Mouse (Mus musculus) C2C12 (cell line): ENCODE data around the gene Ptpre. TPM values are rescaled to one million over a fixed set of nuclear protein-coding genes. Genes with fewer than 3 reads are reported as not detected.
"Not testable (repeated sequence)": the region's sequence is repeated elsewhere in the genome, so short reads cannot be mapped to it uniquely, and the experiment has no call there.

Source experiments
- H3K27me3 ChIP-seq: one replicate; pipeline ENCODE4 v1.6.1; 2011; ENCODE audit not compliant: control insufficient read depth, insufficient read depth, insufficient read length
- H3K36me3 ChIP-seq: one replicate; pipeline ENCODE4 v1.6.1; 2011; ENCODE audit not compliant: control insufficient read depth, insufficient read depth
- H3K4me3 ChIP-seq: one replicate; pipeline ENCODE4 v1.5.1; 2011; ENCODE audit warnings: mild to moderate bottlenecking, control low read depth; ENCODE audit not compliant: poor library complexity, insufficient read depth, severe bottlenecking
- H3K79me2 ChIP-seq: one replicate; pipeline ENCODE4 v1.6.1; 2011; ENCODE audit not compliant: control insufficient read depth, insufficient read depth
- H3K79me3 ChIP-seq: one replicate; pipeline ENCODE4 v1.6.1; 2011; ENCODE audit warnings: low read depth, control low read depth
- H3ac ChIP-seq: one replicate; pipeline ENCODE3; 2011; ENCODE audit warnings: low read depth; ENCODE audit not compliant: control insufficient read depth, insufficient read length
- CEBPB ChIP-seq: IDR thresholded peaks from one replicate; pipeline ENCODE4 v1.6.1; 2011; ENCODE audit warnings: low read depth, mild to moderate bottlenecking, control low read depth, moderate library complexity
- CTCF ChIP-seq: IDR thresholded peaks from one replicate; pipeline ENCODE4 v1.5.1; 2011; ENCODE audit not compliant: control insufficient read depth, insufficient read depth, insufficient read length
- FOSL1 ChIP-seq: IDR thresholded peaks from one replicate; pipeline ENCODE4 v1.8.0; 2011; ENCODE audit warnings: mild to moderate bottlenecking, low read length; ENCODE audit not compliant: poor library complexity, insufficient read depth, severe bottlenecking
- MAX ChIP-seq: IDR thresholded peaks from one replicate; pipeline ENCODE4 v1.6.1; 2011; ENCODE audit warnings: mild to moderate bottlenecking, control low read depth
- MYOD1 ChIP-seq: IDR thresholded peaks from one replicate; pipeline ENCODE4 v1.6.1; 2011; ENCODE audit warnings: low read depth; ENCODE audit not compliant: control insufficient read depth, insufficient read length
- MYOG ChIP-seq: IDR thresholded peaks from one replicate; pipeline ENCODE4 v1.6.1; 2011; ENCODE audit not compliant: control insufficient read depth, insufficient read length; ENCODE audit errors: extremely low read depth
- USF1 ChIP-seq: IDR thresholded peaks from one replicate; pipeline ENCODE4 v1.6.1; 2011; ENCODE audit warnings: low read depth, mild to moderate bottlenecking, control low read depth, moderate library complexity
- polyA plus RNA-seq: library from polyadenylated mRNA; unstranded; fragments of >200 nt; fragmentation: generic; extraction: Trizol; gene quantifications from one replicate; pipeline ENCODE4 v1.2.1, GENCODE M21; 2012; ENCODE audit warnings: missing spikeins

Gene Ptpre
- polyA plus RNA-seq, 1 experiment = 1.5 TPM

GRCm38 (mm10) chr7:135609028-135609427 lies 71.7 kb downstream of the Ptpre start:
- peaks cover 48% of the 10 kb centered on the region for H3K79me2 ChIP-seq
- no peaks in the 10 kb centered on the region for H3K27me3 ChIP-seq
- H3K4me3 ChIP-seq = no peak overlapping the region
- H3ac ChIP-seq = no peak overlapping the region
- TF ChIP-seq MAX (no peak), FOSL1 (no peak), USF1 (no peak), MYOD1 (no peak), CTCF (no peak), CEBPB (no peak), MYOG (no peak)
- peaks cover 18% of the 10 kb centered on the region for H3K79me3 ChIP-seq
- peaks cover 16% of the 10 kb centered on the region for H3K36me3 ChIP-seq

- Histone ChIP-seq H3K27me3 (no peaks in the 10 kb centered on the region), H3K36me3 (peaks cover 17% of the 10 kb centered on the region)
- TF ChIP-seq FOSL1 (no peak), CTCF (no peak)
Measured at GRCm38 (mm10) chr7:135609655-135610054, 72.4 kb downstream of the Ptpre start.

GRCm38 (mm10) chr7:135612276-135612675 lies 75.0 kb downstream of the Ptpre start:
- no peak overlapping the region for H3ac ChIP-seq
- peaks cover 12% of the 10 kb centered on the region for H3K79me3 ChIP-seq
- peaks cover 30% of the 10 kb centered on the region for H3K79me2 ChIP-seq
- peaks cover 17% of the 10 kb centered on the region for H3K36me3 ChIP-seq
- H3K4me3 ChIP-seq = no peak overlapping the region
- TF ChIP-seq MYOG (no peak), USF1 (no peak), MAX (no peak), CEBPB (no peak), MYOD1 (no peak), CTCF (no peak), FOSL1 (no peak)
- no peaks in the 10 kb centered on the region for H3K27me3 ChIP-seq

More at GRCm38 (mm10) chr7:135609655-135610054, 72.4 kb downstream of the Ptpre start:
- peaks cover 18% of the 10 kb centered on the region for H3K79me3 ChIP-seq
- H3ac ChIP-seq = no peak overlapping the region
- H3K79me2 ChIP-seq = peaks cover 48% of the 10 kb centered on the region
- no peak overlapping the region for H3K4me3 ChIP-seq

- H3K79me2 ChIP-seq = peaks cover 26% of the 10 kb centered on the region
- TF ChIP-seq FOSL1 (no peak), MYOD1 (no peak), MYOG (no peak), CTCF (no peak), CEBPB (no peak), MAX (no peak)
- peaks cover 10% of the 10 kb centered on the region for H3K79me3 ChIP-seq
- H3K36me3 ChIP-seq = peaks cover 17% of the 10 kb centered on the region
- H3K4me3 ChIP-seq = no peak overlapping the region
- no peak overlapping the region for H3ac ChIP-seq
- no peaks in the 10 kb centered on the region for H3K27me3 ChIP-seq
Measured at GRCm38 (mm10) chr7:135612801-135613200, 75.5 kb downstream of the Ptpre start.

- peaks cover 17% of the 10 kb centered on the region for H3K36me3 ChIP-seq
- H3K79me2 ChIP-seq = peaks cover 26% of the 10 kb centered on the region
- H3K27me3 ChIP-seq = no peaks in the 10 kb centered on the region
- H3ac ChIP-seq = no peak overlapping the region
- TF ChIP-seq CTCF (no peak), FOSL1 (no peak), MYOG (no peak), MAX (no peak), USF1 (no peak), MYOD1 (no peak), CEBPB (no peak)
- H3K79me3 ChIP-seq = peaks cover 10% of the 10 kb centered on the region
- H3K4me3 ChIP-seq = no peak overlapping the region
Measured at GRCm38 (mm10) chr7:135613380-135613779, 76.1 kb downstream of the Ptpre start.

GRCm38 (mm10) chr7:135614892-135615291 lies 77.6 kb downstream of the Ptpre start:
- Histone ChIP-seq H3K4me3 (no peak overlapping the region), H3K36me3 (peaks cover 17% of the 10 kb centered on the region), H3ac (no peak overlapping the region), H3K79me3 (peaks cover 11% of the 10 kb centered on the region), H3K27me3 (no peaks in the 10 kb centered on the region), H3K79me2 (peaks cover 26% of the 10 kb centered on the region)
- TF ChIP-seq MYOG (no peak), FOSL1 (no peak), CEBPB (no peak), MAX (no peak), USF1 (no peak), CTCF (no peak), MYOD1 (no peak)

GRCm38 (mm10) chr7:135616479-135616878 lies 79.2 kb downstream of the Ptpre start:
- not testable (repeated sequence) for H3K4me3 ChIP-seq, H3K79me3 ChIP-seq, H3ac ChIP-seq, H3K27me3 ChIP-seq
- Histone ChIP-seq H3K79me2 (peaks cover 14% of the 10 kb centered on the region), H3K36me3 (peaks cover 17% of the 10 kb centered on the region)
